Mouse (Mus musculus): ENCODE measurements around the gene Xpo6.

Xpo6 gene

DNA sequence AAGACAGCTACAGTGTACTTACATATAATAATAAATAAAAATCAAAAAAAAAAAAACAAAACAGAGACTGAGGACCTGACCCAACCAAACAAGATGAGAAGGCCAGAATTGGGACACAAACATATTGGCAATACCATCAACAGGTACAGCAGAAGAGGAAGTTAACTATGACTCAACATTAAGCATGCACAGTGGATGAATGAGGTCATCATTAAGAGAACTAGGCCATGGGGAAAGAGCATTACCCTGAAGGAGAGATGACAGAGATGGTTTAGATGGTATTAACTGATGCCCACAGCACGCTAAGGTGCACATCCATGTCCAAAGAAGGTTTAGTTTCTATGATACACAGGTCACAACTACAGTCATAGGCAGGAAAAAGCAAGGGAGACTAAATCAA, 6.1 kb downstream of the Xpo6 start:
- no peak for DNase-seq (ENCODE audit: low read depth, low spot score)

GRCm38 (mm10) chr7:126191471-126191870, 8.8 kb downstream of the Xpo6 start:
- no peak for DNase-seq (ENCODE audit: low read depth, low spot score)

DNA sequence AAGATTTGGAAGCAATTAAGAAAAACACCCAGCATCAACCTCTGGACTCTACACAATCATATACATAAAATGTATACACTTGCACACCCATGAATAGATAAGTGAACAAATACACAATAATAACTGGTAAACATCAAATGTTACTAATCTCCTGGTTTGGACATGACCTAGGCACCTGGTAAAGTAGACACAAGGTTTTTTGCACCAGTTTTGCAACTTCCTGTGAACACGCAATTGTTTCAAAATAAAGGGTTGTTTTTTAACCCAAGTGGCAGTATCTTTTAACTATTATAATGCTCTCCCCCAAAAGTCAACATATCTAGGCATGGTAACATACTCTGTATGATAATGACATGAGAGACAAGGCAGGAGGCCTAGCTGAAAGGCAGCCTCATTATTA, 10.8 kb downstream of the Xpo6 start:
- DNase-seq (ENCODE audit: low read depth, low spot score) = no peak

DNA sequence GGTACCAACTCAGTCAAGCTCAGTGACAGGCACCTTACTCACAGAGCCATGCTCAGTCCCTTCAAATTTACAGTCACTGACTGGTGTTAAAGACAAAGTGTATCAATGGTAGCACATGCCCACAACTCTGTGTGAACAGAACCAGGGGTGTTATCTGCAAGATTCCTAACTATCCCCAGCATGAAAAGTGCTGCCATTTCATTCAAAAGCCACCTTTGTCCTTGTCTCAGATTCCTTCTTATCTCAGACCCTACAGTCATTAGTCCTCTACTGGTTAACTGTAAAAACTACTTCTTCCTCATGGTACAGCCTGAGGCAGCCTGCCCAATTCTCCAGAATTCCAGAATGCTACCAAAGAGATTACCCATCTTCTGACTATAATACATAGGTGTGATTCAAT, 14.3 kb downstream of the Xpo6 start:
- no peak for DNase-seq (ENCODE audit: low read depth, low spot score)

DNA sequence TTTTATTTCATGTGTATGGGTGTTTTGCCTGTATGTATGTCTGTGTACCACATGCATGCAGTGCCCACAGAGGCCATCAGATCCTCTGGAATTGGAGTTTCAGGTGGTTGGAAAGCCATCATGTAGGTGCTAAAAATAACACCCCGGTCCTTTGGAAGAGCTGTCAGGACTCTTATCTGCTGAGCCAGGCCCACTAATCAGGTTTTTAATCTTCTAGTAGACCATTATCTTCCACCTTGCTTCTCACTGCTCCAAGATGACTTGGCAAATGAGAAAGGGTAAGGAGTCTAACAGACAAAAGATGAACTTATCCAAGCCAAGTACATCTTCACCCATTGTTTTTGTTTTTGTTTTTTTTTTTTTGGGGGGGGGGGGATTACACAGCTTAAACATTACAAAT, 16.7 kb downstream of the Xpo6 start:
- no peak for DNase-seq (ENCODE audit: low read depth, low spot score)

- DNase-seq (ENCODE audit: low read depth, low spot score) = no peak
Measured at GRCm38 (mm10) chr7:126181487-126181886, 18.8 kb downstream of the Xpo6 start.

- no peak for DNase-seq (ENCODE audit: low read depth, low spot score)
Measured at GRCm38 (mm10) chr7:126180956-126181355, 19.3 kb downstream of the Xpo6 start.

- DNase-seq (ENCODE audit: low read depth, low spot score) = no peak
Measured at GRCm38 (mm10) chr7:126178804-126179203, 21.5 kb downstream of the Xpo6 start.

DNA sequence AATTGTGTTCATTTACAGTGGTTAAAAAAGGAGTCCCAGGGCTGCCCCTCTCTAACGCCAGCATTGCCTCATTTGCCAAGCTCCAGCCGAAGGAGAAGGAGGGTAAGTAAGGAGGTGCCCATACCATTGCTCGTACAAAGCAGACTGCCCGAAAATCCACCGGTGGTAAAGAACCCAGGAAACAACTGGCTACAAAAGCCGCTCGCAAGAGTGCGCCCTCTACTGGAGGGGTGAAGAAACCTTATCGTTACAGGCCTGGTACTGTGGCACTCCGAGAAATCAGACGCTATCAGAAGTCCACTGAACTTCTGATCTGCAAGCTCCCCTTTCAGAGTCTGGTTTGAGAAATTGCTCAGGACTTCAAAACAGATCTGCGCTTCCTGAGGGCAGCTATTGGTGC, 24.3 kb downstream of the Xpo6 start:
- DNase-seq (ENCODE audit: low read depth, low spot score) = no peak

GRCm38 (mm10) chr7:126175456-126175855, 24.8 kb downstream of the Xpo6 start:
- DNase-seq (ENCODE audit: low read depth, low spot score) = no peak

- DNase-seq (ENCODE audit: low read depth, low spot score) = no peak
Measured at GRCm38 (mm10) chr7:126174863-126175262, 25.4 kb downstream of the Xpo6 start.

DNA sequence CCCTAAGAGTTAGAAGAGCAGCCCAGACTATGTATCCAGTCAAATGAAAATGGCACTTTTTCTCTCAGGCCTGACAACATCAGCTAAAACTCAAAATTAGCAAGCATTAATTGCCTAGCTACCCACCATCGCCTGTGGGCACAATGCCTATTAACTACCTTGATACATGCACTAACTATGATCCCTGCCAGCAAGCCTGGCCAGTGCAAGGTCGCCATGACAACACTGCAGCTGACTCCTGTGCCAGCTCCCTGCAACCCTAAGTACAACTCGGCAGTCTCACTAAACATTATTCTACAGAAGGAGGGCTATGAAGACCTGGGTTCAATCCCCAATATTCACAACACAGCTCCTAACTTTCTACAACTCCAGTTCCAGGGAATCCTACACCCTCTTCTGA, 28.3 kb downstream of the Xpo6 start:
- no peak for DNase-seq (ENCODE audit: low read depth, low spot score)

GRCm38 (mm10) chr7:126168584-126168983, 31.7 kb downstream of the Xpo6 start:
- DNase-seq (ENCODE audit: low read depth, low spot score) = no peak

DNA sequence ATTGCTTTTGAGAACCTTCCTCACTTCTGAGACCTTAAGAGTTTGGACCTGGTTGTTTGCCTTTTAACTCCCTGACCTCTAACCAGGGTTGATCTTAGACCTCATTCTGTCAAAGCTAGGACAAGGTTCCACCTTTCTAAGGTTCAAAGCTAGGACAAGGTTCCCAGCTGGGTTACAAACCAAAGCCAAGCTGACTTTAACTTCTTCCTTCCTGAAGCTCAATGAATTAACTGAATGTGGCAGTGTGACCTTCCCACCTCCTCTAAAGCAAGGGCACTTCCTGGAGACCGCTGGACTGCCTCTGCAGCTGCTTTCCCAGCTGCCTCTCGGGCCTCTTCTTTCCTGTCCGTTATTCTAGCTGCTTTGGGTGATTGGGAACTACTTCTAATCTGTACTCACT, 32.9 kb downstream of the Xpo6 start:
- no peak for DNase-seq (ENCODE audit: low read depth, low spot score)

- DNase-seq (ENCODE audit: low read depth, low spot score) = no peak
Measured at GRCm38 (mm10) chr7:126166571-126166970, 33.7 kb downstream of the Xpo6 start.

DNA sequence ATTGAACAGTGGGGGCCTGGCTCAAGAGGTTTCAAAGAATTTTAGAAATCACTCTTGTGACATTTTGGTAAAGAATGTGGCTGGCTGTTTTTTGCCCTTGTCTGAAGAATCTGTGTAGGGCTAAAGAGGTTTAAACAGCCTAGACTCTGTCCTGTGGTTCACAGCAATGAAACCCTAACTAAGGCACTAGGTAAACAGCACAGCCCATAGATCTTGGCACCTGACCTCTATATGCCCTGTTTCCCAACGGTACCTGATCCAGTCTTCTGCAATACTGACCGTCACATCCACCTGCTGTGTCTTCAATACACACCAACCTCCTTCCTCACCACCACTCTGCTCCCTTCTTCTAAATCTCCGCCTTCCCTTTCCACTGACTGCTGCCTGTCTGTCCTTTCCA, 42.1 kb downstream of the Xpo6 start:
- no peak for DNase-seq (ENCODE audit: low read depth, low spot score)

- DNase-seq (ENCODE audit: low read depth, low spot score) = no peak
Measured at GRCm38 (mm10) chr7:126155746-126156145, 44.6 kb downstream of the Xpo6 start.

- no peak for DNase-seq (ENCODE audit: low read depth, low spot score)
Measured at GRCm38 (mm10) chr7:126154731-126155130, 45.6 kb downstream of the Xpo6 start.

- DNase-seq (ENCODE audit: low read depth, low spot score) = no peak
Measured at GRCm38 (mm10) chr7:126152324-126152723, 48.0 kb downstream of the Xpo6 start.

GRCm38 (mm10) chr7:126146156-126146555, 54.1 kb downstream of the Xpo6 start:
- DNase-seq (ENCODE audit: low read depth, low spot score) = no peak

GRCm38 (mm10) chr7:126144364-126144763, 55.9 kb downstream of the Xpo6 start:
- DNase-seq (ENCODE audit: low read depth, low spot score) = no peak

- DNase-seq (ENCODE audit: low read depth, low spot score) = no peak
Measured at GRCm38 (mm10) chr7:126137850-126138249, 62.5 kb downstream of the Xpo6 start.

DNA sequence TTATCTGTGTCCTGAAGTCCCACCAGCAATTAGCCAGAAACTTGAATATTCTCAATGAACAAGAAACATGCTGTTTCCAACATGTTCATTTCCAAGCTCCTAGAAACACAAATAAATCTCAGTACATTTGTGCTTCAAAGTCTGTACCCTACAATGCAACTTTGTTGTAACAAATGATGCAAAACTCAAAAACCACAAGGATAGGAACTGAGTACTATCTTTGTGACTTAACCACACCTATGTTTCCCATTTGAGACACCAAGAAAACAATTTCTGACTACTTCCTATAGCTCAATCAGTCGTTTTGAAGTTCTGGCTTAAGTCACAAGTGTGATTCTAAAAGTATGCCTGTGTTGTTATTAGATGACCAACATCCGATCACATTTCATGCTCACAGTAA, 64.9 kb downstream of the Xpo6 start:
- no peak for DNase-seq (ENCODE audit: low read depth, low spot score)

GRCm38 (mm10) chr7:126134634-126135321, 65.5 kb downstream of the Xpo6 start:
- DNase-seq (ENCODE audit: low read depth, low spot score) = no peak
